Mouse (Mus musculus) urinary bladder, adult 2 months (tissue): ENCODE results near the gene Gm21149. TPM values are rescaled to one million over a fixed set of nuclear protein-coding genes. Genes with fewer than 3 reads are reported as not detected.
"Not testable (repeated sequence)": the region's sequence is repeated elsewhere in the genome, so short reads cannot be mapped to it uniquely, and the experiment has no call there.

ENCODE experiments used
- DNase-seq: peaks from one replicate; pipeline ENCODE4 v3.0.0; 2022; ENCODE audit warnings: low spot score
- polyA plus RNA-seq: library from polyadenylated mRNA; depleted of rRNA; stranded (reverse); fragments of >200 nt; gene quantifications from 2 replicates; pipeline ENCODE4 v1.2.3, GENCODE M21; 2012; rRNA removed

Gm21149 gene
- 0.14 TPM in 1 of 2 replicates, not detected in the other for polyA plus RNA-seq

DNA sequence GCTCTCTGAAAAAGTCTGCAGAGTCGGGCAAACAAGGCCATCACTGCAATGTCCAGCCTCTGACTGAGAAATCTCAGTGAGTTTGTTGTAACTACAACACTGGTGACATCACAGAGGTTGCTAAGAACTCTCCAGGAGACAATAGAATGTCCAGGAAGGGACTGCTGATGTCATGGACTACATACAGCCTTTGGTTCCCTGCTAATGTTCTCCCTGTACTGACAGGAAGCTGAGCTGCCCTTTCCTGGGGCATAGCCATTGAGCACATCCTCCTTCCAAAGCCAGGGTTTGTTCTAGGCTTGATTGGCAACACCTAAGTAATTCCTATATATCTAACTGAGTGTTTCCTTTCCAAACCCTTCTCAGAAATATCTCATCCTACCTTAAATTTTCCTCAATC lies at the start of gene Gm21149:
Gene Gm21149, minus strand, starts transcription at position 101 of the 400 bp plus-strand sequence.
- DNase-seq = not testable (repeated sequence)

DNA sequence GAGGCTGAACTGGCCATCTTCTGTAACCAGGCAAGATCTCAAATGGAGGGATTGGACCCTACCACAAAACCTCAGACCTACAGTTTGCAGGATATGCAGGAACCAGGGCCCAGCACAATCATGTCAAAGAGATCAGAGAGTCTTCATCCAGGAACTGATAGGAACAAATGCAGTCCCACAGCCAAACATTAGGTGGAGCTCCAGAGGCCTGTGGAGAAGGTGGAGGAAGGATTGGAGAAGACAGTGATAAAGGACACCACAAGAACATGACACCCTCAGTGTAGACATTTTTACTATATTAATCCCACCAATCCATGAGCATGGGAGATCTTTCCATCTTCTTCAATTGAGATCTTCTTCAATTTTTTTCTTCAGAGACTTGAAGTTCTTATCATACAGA lies 46.1 kb upstream of the Gm21149 start:
- not testable (repeated sequence) for DNase-seq

DNA sequence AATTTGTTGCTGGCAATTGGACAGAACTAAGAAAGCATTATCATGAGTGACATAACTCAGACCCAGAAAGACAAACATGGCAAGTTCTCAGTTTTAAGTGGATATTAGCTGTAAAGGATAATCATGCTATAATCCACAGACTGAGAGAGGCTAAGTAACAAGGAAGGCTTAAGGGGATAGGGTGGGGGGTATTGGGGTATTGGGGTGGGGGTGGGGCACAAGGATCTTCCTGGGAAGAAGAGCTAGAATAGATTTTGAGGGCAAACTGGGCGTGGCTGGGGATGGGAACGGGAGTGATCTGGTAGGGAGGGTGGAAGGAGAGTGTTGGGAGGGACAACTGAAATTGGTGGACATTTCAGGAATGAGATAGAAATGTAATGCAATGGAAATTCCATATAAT lies 45.7 kb upstream of the Gm21149 start:
- not testable (repeated sequence) for DNase-seq

DNA sequence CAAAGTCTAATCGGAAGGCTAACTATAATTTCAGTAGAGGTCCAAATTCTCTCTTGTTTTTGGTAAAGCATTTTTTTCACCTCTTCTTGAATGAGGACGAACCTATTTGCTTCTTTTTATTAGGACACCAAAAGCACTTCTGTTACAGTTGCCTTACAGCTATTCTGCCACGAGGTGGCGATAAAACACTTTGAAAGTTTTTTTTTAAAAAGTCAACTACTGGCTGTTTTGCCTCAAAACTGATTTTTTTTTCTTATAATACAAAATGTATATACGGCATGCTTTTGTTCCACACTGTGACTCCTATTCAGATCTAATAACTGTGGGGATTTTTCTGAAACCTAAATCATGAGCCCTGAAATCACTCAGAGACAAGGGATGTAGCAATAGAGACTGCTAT lies 44.1 kb upstream of the Gm21149 start:
- DNase-seq = not testable (repeated sequence)

DNA sequence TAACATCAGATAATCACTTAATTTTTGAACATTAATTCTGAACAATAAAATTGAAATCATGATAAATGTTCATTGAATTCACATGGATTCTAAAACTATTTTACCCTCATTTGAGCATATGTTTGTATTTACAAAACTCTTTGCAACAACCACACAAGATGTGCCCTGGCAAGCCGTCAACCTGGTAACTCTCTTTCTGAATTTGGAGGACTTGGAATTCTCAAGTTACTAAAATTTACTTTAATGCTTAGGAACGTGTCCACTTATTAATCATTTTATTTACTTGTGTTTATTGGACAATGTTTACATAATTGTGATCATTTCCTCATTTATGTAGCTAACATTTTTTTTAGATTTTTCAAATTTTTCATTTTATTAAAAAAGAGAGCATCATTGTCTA lies 40.8 kb upstream of the Gm21149 start:
- DNase-seq = not testable (repeated sequence)

DNA sequence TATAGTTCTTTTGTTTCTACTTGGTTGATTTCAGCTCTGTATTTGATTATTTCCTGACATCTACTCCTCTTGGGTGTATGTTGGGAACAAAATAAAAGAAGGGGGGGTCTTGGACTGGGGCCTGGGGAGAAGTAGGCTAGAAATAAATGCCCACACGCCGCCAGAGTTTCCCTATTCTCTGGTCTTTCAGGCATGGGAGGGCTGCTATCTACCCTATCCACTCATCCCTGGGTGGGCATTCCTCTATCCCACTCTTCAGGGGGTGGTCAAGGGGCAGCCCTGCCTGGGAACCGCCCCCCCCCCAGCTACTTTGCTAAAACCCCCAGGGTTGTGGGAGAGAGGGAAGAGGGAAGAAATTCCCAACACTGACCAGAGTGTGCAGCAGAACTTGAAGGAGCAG lies 35.9 kb upstream of the Gm21149 start:
- not testable (repeated sequence) for DNase-seq

DNA sequence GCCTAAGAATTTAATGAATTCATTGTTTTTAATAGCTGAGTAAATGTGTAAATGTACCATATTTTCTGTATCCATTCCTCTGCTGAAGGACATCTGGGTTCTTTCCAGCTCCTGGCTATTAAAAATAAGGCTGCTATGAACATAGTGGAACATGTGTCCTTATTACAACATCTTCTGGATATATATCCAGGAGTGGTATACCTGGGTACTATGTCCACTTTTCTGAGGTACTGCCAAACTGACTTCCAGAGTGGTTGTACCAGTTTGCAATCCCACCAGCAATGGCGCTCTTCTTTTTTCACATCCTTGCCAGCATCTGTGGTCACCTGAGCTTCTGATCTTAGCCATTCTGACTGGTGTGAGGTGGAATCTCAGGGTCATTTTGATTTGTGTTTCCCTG lies 33.6 kb upstream of the Gm21149 start:
- DNase-seq = not testable (repeated sequence)

DNA sequence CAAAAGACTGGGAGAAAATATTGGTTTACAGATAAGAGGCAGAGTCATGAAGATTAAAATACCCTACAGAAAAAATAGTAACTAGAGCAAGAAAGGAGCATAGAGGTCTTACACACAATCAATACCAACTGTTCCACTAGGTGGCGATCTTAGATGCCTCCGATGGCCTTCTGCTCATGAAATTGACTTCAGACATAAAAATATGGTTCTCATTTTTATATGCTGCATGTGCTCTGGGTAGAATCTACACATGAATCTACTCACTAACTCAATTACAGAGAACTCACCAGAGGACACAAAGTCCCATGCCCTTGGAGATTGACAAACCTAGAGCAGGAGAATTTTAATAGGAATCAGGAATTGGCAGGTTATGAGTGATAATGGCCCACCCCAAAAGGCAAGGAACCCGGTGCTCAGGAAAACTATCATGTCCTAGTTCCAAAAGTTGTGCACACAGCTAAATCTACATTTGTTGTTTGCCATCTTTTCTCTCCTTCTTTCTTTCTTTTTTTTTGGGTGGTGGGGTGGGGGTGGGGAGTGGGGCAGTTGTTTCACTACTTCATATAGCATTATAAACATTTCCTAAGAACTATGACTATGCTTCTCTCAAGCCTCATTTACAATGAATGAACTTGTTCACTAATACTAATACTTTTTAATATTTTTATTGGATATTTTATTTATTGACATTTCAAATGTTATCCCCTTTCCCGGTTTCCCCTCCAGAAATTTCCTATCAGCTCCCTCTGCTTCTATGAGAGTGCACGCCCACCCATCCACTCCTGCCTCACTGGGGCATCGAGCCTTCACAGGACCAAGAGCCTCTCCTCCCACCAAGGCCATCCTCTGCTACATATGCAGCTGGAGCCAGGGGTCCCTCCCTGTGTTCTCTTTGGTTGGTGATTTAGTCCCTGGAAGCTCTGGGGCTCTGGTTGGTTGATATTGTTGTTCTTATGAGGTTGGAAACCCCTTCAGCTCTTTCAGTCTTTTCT lies 32.4 kb upstream of the Gm21149 start:
- not testable (repeated sequence) for DNase-seq

DNA sequence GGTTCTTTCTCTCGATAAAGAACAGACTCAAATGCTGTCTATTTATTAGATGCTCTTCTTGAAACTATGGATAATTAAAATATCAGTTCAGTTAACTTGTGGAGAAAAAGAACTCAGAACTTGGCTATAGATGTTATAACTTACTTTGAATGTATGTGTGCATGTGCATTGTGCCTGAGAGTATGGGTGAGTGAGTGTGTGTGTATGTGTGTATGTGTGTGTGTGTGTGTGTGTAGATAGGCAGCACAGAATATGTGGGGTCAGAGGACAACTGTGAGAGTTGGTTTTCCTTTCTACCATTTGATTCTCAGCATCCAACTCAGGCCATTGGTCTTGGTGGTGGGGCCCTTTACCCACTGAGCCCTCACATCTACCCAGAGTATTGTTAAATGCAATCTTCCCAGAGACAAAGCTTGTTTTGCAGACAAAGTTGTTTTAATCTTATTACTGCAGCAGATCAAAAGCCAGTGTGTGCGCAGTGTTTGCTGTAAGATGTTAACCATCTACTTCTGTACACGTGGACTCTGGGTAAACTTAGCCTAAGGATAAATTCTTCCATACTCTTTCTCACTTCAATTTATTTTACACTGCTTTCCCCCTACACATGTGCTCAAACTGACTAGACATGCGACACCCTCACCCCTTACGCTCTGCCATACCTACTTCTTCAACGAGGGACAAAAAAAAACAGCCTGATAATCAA lies 31.6 kb upstream of the Gm21149 start:
- DNase-seq = not testable (repeated sequence)

DNA sequence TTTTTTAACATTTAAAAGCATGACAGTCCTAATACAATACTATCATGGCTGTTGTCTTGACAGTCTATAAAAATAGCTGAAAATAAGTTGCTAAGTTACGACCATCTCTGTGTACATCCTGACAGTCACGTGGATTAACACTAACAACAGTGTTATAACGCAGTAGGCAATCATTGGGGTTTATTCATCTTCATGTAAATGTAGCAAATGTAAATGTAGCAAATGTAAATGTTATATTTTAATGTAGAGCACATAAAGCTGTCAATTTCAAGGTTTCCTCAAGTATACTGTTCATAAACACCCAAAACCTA lies 30.9 kb upstream of the Gm21149 start:
- no peak for DNase-seq

DNA sequence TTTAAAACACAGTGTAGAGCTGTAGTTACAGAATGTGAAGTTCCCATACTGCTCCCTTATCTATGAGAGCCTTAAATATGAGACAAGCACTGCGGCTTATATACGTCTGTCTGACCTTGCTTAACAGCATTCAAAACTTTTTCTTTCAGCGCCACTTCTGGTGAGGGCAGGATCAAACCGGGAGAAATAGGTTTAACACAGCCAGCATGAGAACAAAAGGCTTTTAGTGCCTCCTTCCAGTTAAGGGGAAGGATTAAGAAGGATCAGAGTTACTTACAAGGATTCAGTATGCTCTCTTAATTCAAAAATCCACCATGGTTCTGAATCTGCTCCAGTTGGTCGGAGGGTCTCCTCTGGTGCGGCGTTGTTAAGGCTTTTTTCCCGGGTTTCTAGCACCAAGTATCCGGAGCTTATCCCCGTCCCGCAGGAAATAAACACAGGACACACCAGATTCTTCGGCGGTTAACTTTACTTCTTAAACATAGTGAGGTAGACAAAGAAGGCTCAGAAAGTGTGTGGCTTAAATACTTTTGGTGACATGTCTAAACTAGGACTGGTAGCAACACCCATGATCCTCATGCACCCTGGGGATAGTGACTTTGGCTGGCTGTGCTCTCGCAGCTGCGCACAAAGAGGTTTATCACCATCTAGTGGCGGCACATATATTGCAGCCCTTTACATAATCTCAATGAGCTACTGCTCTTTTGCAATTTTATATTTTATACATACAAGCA lies 30.4 kb upstream of the Gm21149 start:
- DNase-seq = no peak

DNA sequence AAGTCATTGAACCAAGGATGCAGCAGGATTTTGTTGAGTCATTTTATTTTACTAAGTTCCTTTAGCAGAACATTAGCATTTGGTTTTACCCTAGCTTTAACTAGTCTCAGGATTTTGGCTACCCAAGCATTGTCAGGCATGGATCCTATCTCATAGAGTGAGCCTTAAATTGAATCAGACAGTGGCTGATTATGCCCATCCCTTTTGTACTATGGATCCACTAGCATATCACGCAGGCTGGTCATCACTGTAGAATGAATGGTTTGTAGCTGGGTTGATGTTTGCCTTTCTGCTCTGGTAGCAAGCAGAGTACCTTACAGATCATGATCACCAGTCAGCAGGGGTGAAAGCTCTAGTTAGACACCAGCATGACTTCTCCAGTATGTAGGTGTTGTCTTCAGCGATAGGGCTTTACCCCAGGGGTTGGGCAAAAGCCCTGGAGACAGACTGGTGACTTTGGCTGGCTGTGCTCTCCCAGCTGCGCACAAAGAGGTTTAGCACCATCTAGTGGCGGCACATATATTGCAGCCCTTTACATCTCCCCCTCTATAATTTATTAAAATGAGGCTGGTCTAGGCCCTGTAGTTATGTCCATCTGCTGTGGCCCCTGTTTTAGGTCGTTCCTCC lies 22.6 kb upstream of the Gm21149 start:
- not testable (repeated sequence) for DNase-seq

DNA sequence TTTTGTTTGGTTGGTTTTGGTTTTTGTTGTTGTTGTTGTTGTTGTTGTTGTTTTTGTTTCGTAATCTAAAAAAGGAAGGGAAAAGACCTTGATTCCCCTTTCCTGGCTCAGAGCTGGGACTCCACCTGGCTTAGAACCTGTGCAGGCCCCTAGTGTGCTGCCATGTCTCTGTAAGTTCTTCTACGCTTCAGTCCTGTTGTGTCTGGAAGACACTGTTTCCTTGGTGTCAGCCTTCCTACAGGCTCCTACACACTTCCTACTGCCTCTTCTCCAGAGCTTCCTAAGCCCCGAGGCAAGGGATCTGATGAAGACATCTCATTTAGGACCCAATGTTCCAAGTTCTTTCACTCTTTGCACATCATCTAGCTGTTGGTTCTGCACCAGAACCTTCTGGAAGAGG lies 22.0 kb upstream of the Gm21149 start:
- DNase-seq = not testable (repeated sequence)

DNA sequence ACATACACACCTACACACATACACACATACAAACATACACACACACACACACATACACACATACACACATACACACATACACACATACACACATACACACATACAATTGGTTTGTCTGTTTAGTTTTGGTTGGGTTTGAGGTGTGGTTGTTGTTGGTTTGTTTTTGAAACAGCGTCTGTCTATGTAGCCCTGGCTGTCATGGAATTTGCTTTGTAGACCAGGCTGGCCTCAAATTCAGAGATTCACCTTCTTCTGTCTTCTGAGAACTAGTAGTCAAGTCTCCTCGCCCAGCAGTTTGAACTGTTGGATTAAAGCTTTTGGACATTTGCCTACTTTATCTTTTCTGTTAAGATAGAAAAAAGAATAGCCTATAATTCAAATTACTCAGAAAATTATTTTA lies 14.6 kb upstream of the Gm21149 start:
- not testable (repeated sequence) for DNase-seq

DNA sequence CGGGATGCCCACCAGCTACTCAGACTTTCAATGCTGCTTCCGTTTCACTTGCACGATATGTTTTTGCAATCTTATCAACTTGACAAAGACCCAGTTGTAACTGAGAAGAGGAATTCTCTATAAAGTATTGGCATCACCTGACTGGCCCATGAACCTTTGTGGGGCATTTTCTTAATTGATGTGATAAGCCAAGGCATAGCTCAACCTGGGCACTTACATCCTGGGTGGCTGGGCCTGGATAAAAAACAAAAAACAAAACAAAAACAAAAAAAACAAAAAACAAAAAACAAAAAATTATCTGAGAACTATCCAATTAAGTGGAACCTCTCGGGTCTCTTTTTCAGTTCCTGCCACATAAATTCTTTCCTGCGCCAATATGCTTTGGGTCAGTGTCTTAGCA lies 12.4 kb upstream of the Gm21149 start:
- DNase-seq = no peak

DNA sequence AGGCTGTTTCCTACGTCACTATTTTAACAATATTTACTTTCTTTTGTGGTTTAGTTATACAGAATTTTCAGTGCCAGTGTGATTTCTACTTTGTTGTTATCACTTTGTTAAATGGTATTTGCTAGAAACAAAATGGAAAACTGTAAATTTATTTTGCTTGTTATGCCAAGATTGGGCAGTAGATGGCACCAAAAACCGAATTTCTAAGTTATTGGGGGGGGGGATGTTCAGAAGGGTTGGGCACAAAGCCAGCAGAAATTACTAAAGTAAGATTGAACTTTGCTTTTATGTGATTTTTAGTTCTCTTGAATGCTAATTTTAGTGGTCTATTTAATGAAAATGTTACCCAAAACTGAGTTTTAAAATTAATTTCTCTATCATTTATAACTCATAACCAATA lies 8.3 kb upstream of the Gm21149 start:
- DNase-seq = not testable (repeated sequence)

DNA sequence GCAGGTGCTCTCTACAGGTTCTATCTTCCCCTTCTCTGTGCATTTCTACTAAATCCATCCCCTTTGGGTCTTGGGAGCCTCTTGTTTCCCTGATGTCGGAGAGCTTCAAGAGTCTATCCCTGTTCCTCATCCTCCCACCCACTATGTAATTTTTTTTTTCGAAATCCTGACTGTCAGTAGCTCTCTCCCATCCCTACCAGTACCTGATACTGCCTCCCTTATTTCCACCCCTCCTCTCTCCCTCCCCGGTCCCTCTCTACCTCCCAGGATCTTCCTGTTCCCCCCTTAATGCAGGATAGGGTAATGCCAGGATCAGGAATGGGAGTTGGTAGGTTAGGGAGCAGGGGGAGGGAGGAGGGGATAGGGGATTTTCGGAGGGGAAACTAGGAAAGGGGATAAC lies 7.3 kb upstream of the Gm21149 start:
- not testable (repeated sequence) for DNase-seq

DNA sequence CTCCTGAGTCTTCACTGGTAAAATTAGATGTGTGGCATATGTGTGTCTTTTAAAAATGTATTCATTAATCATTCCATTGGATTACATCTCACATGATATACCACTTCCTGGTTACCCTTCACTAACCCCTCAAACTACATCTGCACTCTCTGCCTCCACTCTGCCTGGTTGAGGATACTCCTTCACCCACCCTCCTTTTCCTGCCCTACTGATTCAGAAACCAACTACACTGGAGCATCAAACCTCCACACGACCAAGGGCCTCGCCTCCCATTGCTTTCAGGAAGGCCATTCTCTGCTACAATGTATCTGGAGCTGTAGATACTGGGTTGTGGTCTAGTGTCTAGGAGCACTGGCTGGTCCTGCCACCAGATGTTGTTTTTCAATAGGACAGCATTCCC lies 6.5 kb upstream of the Gm21149 start:
- DNase-seq = peak; percentile 21

DNA sequence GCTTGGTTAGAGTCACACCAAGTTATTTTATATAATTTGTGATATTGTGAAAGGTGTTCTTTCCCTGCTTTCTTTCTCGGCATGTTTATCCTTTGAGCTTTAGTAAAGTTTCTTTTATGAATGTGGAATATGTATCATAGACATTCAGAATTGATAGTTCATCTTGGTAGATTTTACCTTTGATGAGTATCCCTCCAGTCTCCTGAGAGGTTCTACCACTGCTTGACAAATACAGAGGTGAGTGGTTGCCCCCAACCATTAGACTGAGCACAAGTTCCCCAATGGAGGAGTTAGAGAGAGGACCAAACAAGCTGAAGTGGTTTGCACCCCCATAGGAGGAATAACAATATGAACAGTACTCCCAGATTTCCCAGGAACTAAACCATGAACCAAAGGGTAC lies 6.2 kb downstream of the Gm21149 start:
- not testable (repeated sequence) for DNase-seq

DNA sequence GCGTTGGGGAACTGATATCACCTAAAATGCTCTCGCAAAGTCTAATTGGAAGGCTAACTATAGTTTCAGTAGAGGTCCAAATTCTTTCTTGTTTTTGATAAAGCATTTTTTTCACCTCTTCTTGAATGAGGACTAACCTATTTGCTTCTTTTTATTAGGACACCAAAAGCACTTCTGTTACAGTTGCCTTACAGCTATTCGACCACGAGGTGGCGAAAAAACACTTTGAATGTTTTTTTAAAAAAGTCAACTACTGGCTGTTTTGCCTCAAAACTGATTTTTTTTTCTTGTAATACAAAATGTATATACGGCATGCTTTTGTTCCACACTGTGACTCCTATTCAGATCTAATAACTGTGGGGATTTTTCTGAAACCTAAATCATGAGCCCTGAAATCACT lies 8.6 kb downstream of the Gm21149 start:
- DNase-seq = not testable (repeated sequence)

DNA sequence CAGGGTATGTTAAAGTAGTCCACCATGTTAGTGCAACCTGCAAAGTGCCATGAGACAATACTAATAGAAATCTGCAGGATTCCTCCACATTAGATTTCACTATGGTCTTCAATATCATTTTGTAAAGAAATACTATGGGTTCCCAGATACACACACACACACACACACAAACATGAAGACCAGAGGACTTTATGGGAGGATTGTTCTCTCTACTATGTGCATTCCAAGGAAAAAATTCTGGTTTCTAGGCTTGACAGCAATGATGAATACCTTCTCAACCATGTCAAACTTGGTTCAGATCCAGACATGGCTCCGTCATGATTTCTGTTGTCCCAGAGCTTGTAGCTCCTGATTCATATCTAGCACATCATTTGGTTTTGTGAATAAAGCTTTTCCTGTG lies 10.1 kb downstream of the Gm21149 start:
- not testable (repeated sequence) for DNase-seq

DNA sequence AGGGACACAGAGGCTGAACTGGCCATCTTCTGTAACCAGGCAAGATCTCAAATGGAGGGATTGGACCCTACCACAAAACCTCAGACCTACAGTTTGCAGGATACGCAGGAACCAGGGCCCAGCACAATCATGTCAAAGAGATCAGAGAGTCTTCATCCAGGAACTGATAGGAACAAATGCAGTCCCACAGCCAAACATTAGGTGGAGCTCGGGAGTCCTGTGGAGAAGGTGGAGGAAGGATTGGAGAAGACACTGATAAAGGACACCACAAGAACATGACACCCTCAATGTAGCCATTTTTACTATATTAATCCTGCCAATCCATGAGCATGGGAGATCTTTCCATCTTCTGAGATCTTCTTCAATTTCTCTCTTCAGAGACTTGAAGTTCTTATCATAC lies 12.8 kb downstream of the Gm21149 start:
- DNase-seq = not testable (repeated sequence)
